17 mouse cellular contexts compared by ENCODE assay signal in the genomic region with DNA sequence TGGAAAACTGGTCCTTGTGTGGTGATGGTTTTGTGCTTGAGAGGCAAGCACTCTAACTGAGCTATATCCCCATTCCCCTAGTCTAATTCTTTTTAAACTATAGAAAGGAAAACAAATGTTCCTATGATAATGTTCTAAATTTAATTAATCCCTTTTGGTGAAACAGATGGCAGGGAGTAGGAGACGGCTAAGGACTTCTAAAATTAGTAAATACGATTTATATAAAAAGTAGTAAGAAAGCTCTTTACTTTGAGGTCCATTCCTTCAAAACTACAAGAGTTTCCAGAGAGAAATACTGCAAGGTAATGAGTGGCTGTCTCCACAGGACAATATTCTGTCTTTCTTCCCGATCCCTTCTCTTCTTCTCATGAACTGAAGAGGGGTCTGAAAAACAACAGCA.
"Had no signal": no experiment of that assay in that cellular context is flagged by ENCODE, and none has a peak within 500 bp of the region (broad histone marks: within the 10 kb centered on the region; RNA-seq: fewer than 3 reads in every experiment).

No protein-coding gene starts in this region.

- H3K9ac ChIP-seq: limb, embryonic 15.5 days; lung, embryonic 14.5 days; midbrain, embryonic 15.5 days; neural tube, embryonic 13.5 days had no signal

- H3K4me3 ChIP-seq: layer of hippocampus, adult 2 months; limb, embryonic 15.5 days; megakaryocyte, embryonic 14.5 days; midbrain, embryonic 15.5 days; neural tube, embryonic 13.5 days had no signal

- H3K9me3 ChIP-seq: limb, embryonic 15.5 days; megakaryocyte, embryonic 14.5 days; midbrain, embryonic 15.5 days; neural tube, embryonic 13.5 days had no signal

- H3K4me2 ChIP-seq: limb, embryonic 15.5 days; lung, embryonic 14.5 days; midbrain, embryonic 11.5 days; midbrain, embryonic 15.5 days; neural tube, embryonic 13.5 days had no signal

- DNase-seq: kidney, adult 11 months; kidney, postnatal 10 days; kidney, postnatal 4 days; lung, embryonic 14.5 days; lung, postnatal 10 days; lung, postnatal 4 days; retina, postnatal 1 day; right cerebral cortex, postnatal 4 days; spleen, adult 18-20 months; thymus, adult 2 months; thymus, postnatal 25 days had no signal

- H3K27me3 ChIP-seq: limb, embryonic 15.5 days; megakaryocyte, embryonic 14.5 days; midbrain, embryonic 15.5 days; neural tube, embryonic 13.5 days had no signal

- ATAC-seq: midbrain, embryonic 15.5 days had no signal

- H3K4me1 ChIP-seq: limb, embryonic 15.5 days; midbrain, embryonic 15.5 days; neural tube, embryonic 13.5 days had no signal

- H3K27ac ChIP-seq: layer of hippocampus, adult 2 months; limb, embryonic 15.5 days; midbrain, embryonic 15.5 days; neural tube, embryonic 13.5 days had no signal
